Mouse (Mus musculus) mouse trophoblast stem cell (cell line): ENCODE measurements around the gene Cd2.

Experiments used
- in situ Hi-C, 2 experiments: fragments of 300-500 bp; cut with MseI, MboI; formaldehyde crosslinking; loops; 2 replicates in 1 of 2; 3 replicates in 1 of 2; pipeline ENCODE4 v1.15.1; 2025

Cd2 gene

GRCm38 (mm10) chr3:101287911-101288311, at the start of gene Cd2:
TSS of gene Cd2 (minus strand) at chr3:101287939.
- in situ Hi-C loops: no loop called here

- in situ Hi-C loops: no loop called here
Observed at GRCm38 (mm10) chr3:101328617-101329016, 40.9 kb upstream of the Cd2 start.

- in situ Hi-C loops: no loop called here
Observed at GRCm38 (mm10) chr3:101327248-101327647, 39.5 kb upstream of the Cd2 start.

GRCm38 (mm10) chr3:101322437-101322836, 34.7 kb upstream of the Cd2 start:
- in situ Hi-C loops: no loop called here

- in situ Hi-C loops: no loop called here
Observed at GRCm38 (mm10) chr3:101320874-101321273, 33.1 kb upstream of the Cd2 start.

GRCm38 (mm10) chr3:101318516-101319170, 30.9 kb upstream of the Cd2 start:
- in situ Hi-C loops: loop anchor here in 1 of 2 experiments (5.0 kb wide), 1 partner anchor 139 kb away; no protein-coding TSS in a partner anchor

GRCm38 (mm10) chr3:101318115-101318514, 30.4 kb upstream of the Cd2 start:
- in situ Hi-C loops: loop anchor here in 1 of 2 experiments (5.0 kb wide), 1 partner anchor 139 kb away; no protein-coding TSS in a partner anchor

GRCm38 (mm10) chr3:101314954-101315353, 27.2 kb upstream of the Cd2 start:
- in situ Hi-C loops: loop anchor here in 1 of 2 experiments (5.0 kb wide), 1 partner anchor 142 kb away; no protein-coding TSS in a partner anchor

GRCm38 (mm10) chr3:101313266-101314051, 25.7 kb upstream of the Cd2 start:
- in situ Hi-C loops: no loop called here

GRCm38 (mm10) chr3:101310977-101311376, 23.2 kb upstream of the Cd2 start:
- in situ Hi-C loops: no loop called here

GRCm38 (mm10) chr3:101309626-101310025, 21.9 kb upstream of the Cd2 start:
- in situ Hi-C loops: no loop called here

- in situ Hi-C loops: no loop called here
Observed at GRCm38 (mm10) chr3:101306090-101306489, 18.4 kb upstream of the Cd2 start.

- in situ Hi-C loops: no loop called here
Observed at GRCm38 (mm10) chr3:101305046-101305445, 17.3 kb upstream of the Cd2 start.

GRCm38 (mm10) chr3:101304156-101304555, 16.4 kb upstream of the Cd2 start:
- in situ Hi-C loops: loop anchor here in 1 of 2 experiments (5.0 kb wide), 1 partner anchor 158 kb away; no protein-coding TSS in a partner anchor

- in situ Hi-C loops: loop anchor here in 1 of 2 experiments (5.0 kb wide), 1 partner anchor 162 kb away; no protein-coding TSS in a partner anchor
Observed at GRCm38 (mm10) chr3:101300271-101301071, 12.7 kb upstream of the Cd2 start.

GRCm38 (mm10) chr3:101299591-101299990, 11.9 kb upstream of the Cd2 start:
- in situ Hi-C loops: loop anchor here (5.0 kb wide), 1 partner anchor 327 kb away; no protein-coding TSS in a partner anchor

- in situ Hi-C loops: loop anchor here (5.0 kb wide), 1 partner anchor 325 kb away; no protein-coding TSS in a partner anchor
Observed at GRCm38 (mm10) chr3:101297221-101297620, 9.5 kb upstream of the Cd2 start.

- in situ Hi-C loops: loop anchor here (5.0 kb wide), 1 partner anchor 324 kb away; no protein-coding TSS in a partner anchor
Observed at GRCm38 (mm10) chr3:101295931-101296820, 8.4 kb upstream of the Cd2 start.

- in situ Hi-C loops: loop anchor here (5.0 kb wide), 1 partner anchor 323 kb away; no protein-coding TSS in a partner anchor
Observed at GRCm38 (mm10) chr3:101295366-101295867, 7.7 kb upstream of the Cd2 start.
